Mouse (Mus musculus) spleen, postnatal 10 days (tissue): ENCODE results near the gene Lyrm2.
A peak's percentile ranks its signal among the peaks of the same experiment; 100 is the strongest.

Experiments used
- DNase-seq, 2 experiments: peaks; one replicate each; pipeline ENCODE4 v3.0.0; 2021 to 2022; ENCODE audit warnings: low spot score in 2 of 2

The Lyrm2 gene

GRCm38 (mm10) chr4:32799966-32800576, at the start of gene Lyrm2:
TSS of gene Lyrm2 (plus strand) at chr4:32800253.
- DNase-seq, result peak; percentile 81

- no peak for DNase-seq
Observed at GRCm38 (mm10) chr4:32750711-32751110, 49.3 kb upstream of the Lyrm2 start.

GRCm38 (mm10) chr4:32757430-32757829, 42.6 kb upstream of the Lyrm2 start:
- DNase-seq, result no peak

GRCm38 (mm10) chr4:32767471-32767870, 32.6 kb upstream of the Lyrm2 start:
- DNase-seq, result no peak

GRCm38 (mm10) chr4:32768046-32768445, 32.0 kb upstream of the Lyrm2 start:
- peak; percentile 6 to 53 for DNase-seq

- DNase-seq, result no peak
Observed at GRCm38 (mm10) chr4:32770284-32770810, 29.7 kb upstream of the Lyrm2 start.

- no peak for DNase-seq
Observed at GRCm38 (mm10) chr4:32779996-32780395, 20.1 kb upstream of the Lyrm2 start.

GRCm38 (mm10) chr4:32787110-32787509, 12.9 kb upstream of the Lyrm2 start:
- DNase-seq, result no peak

GRCm38 (mm10) chr4:32789020-32789419, 11.0 kb upstream of the Lyrm2 start:
- no peak for DNase-seq

GRCm38 (mm10) chr4:32798976-32799375, 1.1 kb upstream of the Lyrm2 start:
- no peak for DNase-seq

GRCm38 (mm10) chr4:32800577-32801170, 621 bp downstream of the Lyrm2 start:
- no peak for DNase-seq

GRCm38 (mm10) chr4:32817478-32817877, 17.4 kb downstream of the Lyrm2 start:
- DNase-seq, result no peak

- DNase-seq, result no peak
Observed at GRCm38 (mm10) chr4:32820676-32821075, 20.6 kb downstream of the Lyrm2 start.

GRCm38 (mm10) chr4:32824254-32824653, 24.2 kb downstream of the Lyrm2 start:
- no peak for DNase-seq

- DNase-seq, result no peak
Observed at GRCm38 (mm10) chr4:32826925-32827324, 26.9 kb downstream of the Lyrm2 start.

GRCm38 (mm10) chr4:32828385-32829077, 28.5 kb downstream of the Lyrm2 start:
- no peak for DNase-seq

- DNase-seq, result no peak
Observed at GRCm38 (mm10) chr4:32829316-32829715, 29.3 kb downstream of the Lyrm2 start.

GRCm38 (mm10) chr4:32833494-32834282, 33.6 kb downstream of the Lyrm2 start:
- DNase-seq, result no peak

- no peak for DNase-seq
Observed at GRCm38 (mm10) chr4:32834541-32834940, 34.5 kb downstream of the Lyrm2 start.

GRCm38 (mm10) chr4:32836071-32836470, 36.0 kb downstream of the Lyrm2 start:
- DNase-seq, result no peak

- no peak for DNase-seq
Observed at GRCm38 (mm10) chr4:32838401-32838800, 38.3 kb downstream of the Lyrm2 start.
